Mouse (Mus musculus) liver, adult 2 months (tissue): ENCODE data around the gene Ntn3. TPM values are rescaled to one million over a fixed set of nuclear protein-coding genes. Genes with fewer than 3 reads are reported as not detected.

Source experiments
- DNase-seq: peaks from one replicate; pipeline ENCODE4 v3.0.0-alpha.2; 2011; ENCODE audit warnings: low read depth, low spot score; ENCODE audit errors: extremely low read depth
- H3K27ac ChIP-seq: fragments of 200-500 bp; replicated peaks from 2 replicates; pipeline ENCODE4 v1.5.1; 2012; ENCODE audit warnings: low read depth, mild to moderate bottlenecking, control low read depth, inconsistent platforms, low read length; ENCODE audit not compliant: insufficient read depth
- H3K27me3 ChIP-seq: fragments of 200-500 bp; 2 replicates; pipeline ENCODE4 v1.6.1; 2012; ENCODE audit warnings: mild to moderate bottlenecking, moderate library complexity, low read length, inconsistent platforms; ENCODE audit not compliant: control insufficient read depth, insufficient read depth
- H3K36me3 ChIP-seq: fragments of 200-500 bp; 2 replicates; pipeline ENCODE4 v1.6.1; 2012; ENCODE audit warnings: low read length, inconsistent platforms; ENCODE audit not compliant: control insufficient read depth, insufficient read depth
- H3K4me1 ChIP-seq: fragments of 200-500 bp; 2 replicates; pipeline ENCODE4 v1.6.1; 2011; ENCODE audit warnings: low read length; ENCODE audit not compliant: control insufficient read depth, insufficient read depth
- H3K4me3 ChIP-seq: fragments of 200-500 bp; 2 replicates; pipeline ENCODE4 v1.5.1; 2011; ENCODE audit warnings: low read depth, mild to moderate bottlenecking, control low read depth, low read length, moderate library complexity; ENCODE audit not compliant: insufficient read depth
- H3K79me2 ChIP-seq: fragments of 200-500 bp; 2 replicates; pipeline ENCODE4 v1.6.1; 2012; ENCODE audit warnings: inconsistent platforms, mild to moderate bottlenecking, low read length, moderate library complexity; ENCODE audit not compliant: control insufficient read depth, insufficient read depth
- H3K9ac ChIP-seq: fragments of 200-500 bp; 2 replicates; pipeline ENCODE4 v1.6.1; 2012; ENCODE audit warnings: low read depth, mild to moderate bottlenecking, control low read depth, inconsistent platforms, low read length
- CTCF ChIP-seq: fragments of 200-500 bp; IDR thresholded peaks from 2 replicates; pipeline ENCODE4 v1.5.1; 2011; ENCODE audit warnings: low read depth, low read length, control low read depth
- POLR2A ChIP-seq: fragments of 200-500 bp; IDR thresholded peaks from 2 replicates; pipeline ENCODE4 v1.6.1; 2011; ENCODE audit warnings: low read length, control low read depth; ENCODE audit not compliant: insufficient read depth; ENCODE audit errors: extremely low read depth
- WGBS: fragments of 180-500 bp; shearing (Covaris S2); methylation state at CpG from one replicate; pipeline ENCODE4 v1.1.7; 2018; 5-methylcytosine and 5-hydroxymethylcytosine counted together
- polyA plus RNA-seq: library from polyadenylated mRNA; depleted of rRNA; stranded (reverse); fragments of >200 nt; gene quantifications from 2 replicates; pipeline ENCODE4 v1.2.3, GENCODE M21; 2012; rRNA removed
- total RNA-seq: library from RNA; depleted of rRNA; stranded (reverse); fragments of >200 nt; gene quantifications from 2 replicates; pipeline ENCODE4 v1.2.3, GENCODE M21; 2014; rRNA removed

The Ntn3 gene
- total and polyA plus RNA-seq, 2 experiments, result 2.3 to 7.4 TPM

DNA sequence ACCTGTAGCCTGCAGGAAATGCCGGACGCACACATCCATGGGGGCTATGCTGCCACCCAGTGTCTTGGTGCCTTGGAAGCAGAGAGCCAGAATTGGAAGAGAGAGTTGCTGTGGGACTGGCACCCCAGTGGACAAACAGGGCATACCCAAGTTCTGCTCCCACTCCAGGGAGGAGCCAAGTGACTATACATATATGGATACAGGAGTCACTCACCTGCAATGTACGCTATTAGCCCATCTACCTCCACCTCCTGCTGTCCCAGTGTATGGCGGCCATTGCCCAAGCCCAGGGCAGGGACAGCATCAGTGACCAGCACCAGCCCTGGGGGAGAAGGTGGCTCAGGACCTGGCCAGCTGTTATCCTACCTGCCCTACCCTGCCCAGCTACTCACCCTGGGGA lies 51.8 kb downstream of the Ntn3 start:
- H3K79me2 ChIP-seq, result no peaks in the 10 kb centered on the region; the same call in 1 of the 2 replicates
- H3K9ac ChIP-seq, result no peak overlapping the region
- H3K4me1 ChIP-seq, result peaks cover 2% of the 10 kb centered on the region; the same call in 1 of the 2 replicates
- peaks cover 6% of the 10 kb centered on the region; the same call in 1 of the 2 replicates for H3K36me3 ChIP-seq
- no peak for DNase-seq
- 94% methylated on average over 4 of the region's 4 CpGs for WGBS
- no peak overlapping the region for H3K27ac ChIP-seq
- H3K27me3 ChIP-seq, result no peaks in the 10 kb centered on the region
- H3K4me3 ChIP-seq, result no peak overlapping the region
- TF ChIP-seq POLR2A, result no peak
- TF ChIP-seq CTCF, result no peak

DNA sequence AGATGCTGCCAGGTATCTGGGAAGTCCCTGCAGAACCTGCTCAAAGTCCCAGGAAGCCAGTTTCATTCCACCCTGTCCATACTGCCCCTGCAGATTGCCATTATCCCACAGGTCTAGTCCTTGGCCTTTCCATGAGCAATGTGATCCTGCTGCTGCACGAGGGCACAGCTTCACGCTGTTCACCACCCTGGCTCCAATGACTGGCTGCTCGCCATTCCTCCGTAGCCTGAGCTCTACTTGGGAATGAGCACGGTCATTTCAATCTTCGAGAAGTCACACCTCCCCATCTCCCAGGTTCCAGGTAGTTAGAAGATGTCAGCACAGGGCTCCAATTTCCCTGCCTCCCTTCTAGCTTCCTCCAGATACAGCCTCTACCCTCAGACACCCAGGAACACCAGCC lies 52.2 kb downstream of the Ntn3 start:
- Histone ChIP-seq H3K27ac (no peak overlapping the region), H3K9ac (no peak overlapping the region), H3K4me3 (no peak overlapping the region), H3K79me2 (no peaks in the 10 kb centered on the region; the same call in 1 of the 2 replicates), H3K27me3 (no peaks in the 10 kb centered on the region), H3K36me3 (peaks cover 6% of the 10 kb centered on the region; the same call in 1 of the 2 replicates), H3K4me1 (0 out of 2 replicates have a peak, but pooled peaks cover 2% of the 10 kb centered on the region)
- DNase-seq, result no peak
- no peak for TF ChIP-seq CTCF
- TF ChIP-seq POLR2A, result no peak
- 97% methylated on average over 6 of the region's 6 CpGs for WGBS

DNA sequence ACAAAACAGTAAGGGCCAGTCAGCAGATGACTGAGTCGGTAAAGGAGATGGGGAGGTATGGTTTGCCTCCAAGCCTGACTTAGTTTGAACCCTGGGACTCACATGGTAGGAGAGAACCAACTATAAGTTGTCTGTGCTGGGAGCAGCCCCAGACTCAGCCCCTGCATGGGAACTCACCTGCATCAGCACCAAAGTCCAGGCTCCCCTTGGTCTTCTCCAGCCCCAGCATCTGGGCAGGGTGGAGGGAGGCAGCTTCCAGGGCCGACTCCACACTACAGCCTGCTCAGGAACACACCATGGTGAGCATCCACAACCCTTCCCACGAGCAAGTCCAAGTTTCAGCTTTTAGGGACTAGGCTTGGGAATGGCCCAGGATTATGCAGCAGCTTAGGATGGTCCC lies 52.9 kb downstream of the Ntn3 start:
- Histone ChIP-seq H3K27me3 (no peaks in the 10 kb centered on the region), H3K36me3 (peaks cover 6% of the 10 kb centered on the region; the same call in 1 of the 2 replicates), H3K79me2 (no peaks in the 10 kb centered on the region), H3K9ac (no peak overlapping the region), H3K27ac (no peak overlapping the region), H3K4me1 (0 out of 2 replicates have a peak, but pooled peaks cover 5% of the 10 kb centered on the region), H3K4me3 (no peak overlapping the region)
- WGBS, result 93% methylated on average over 3 of the region's 3 CpGs
- TF ChIP-seq POLR2A, result no peak
- no peak for TF ChIP-seq CTCF
- no peak for DNase-seq

DNA sequence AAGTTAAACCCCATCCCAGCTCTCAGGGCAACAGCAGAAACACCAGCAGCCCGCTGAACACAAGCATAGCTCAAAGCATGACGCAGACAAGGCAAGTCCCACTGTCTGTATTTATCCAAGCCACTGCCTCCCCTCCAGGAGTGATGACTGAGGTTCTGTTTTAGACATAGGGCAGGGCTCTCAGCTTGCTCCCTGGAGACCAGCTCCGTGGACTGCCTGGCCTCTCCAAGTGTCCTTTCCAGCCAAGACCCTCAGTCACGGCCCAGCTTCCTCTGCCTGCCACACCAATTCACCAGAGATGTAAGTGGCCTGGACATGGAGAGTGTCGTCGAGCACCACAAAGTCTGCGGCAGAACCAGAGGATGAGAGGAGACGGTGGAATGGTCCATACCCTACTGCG lies 53.6 kb downstream of the Ntn3 start:
- H3K27ac ChIP-seq, result no peak overlapping the region
- H3K79me2 ChIP-seq, result no peaks in the 10 kb centered on the region
- 0 out of 2 replicates have a peak, but pooled peaks cover 5% of the 10 kb centered on the region for H3K4me1 ChIP-seq
- H3K27me3 ChIP-seq, result no peaks in the 10 kb centered on the region
- no peak overlapping the region for H3K4me3 ChIP-seq
- H3K9ac ChIP-seq, result no peak overlapping the region
- 96% methylated on average over 9 of the region's 9 CpGs for WGBS
- TF ChIP-seq CTCF (no peak), POLR2A (no peak)
- DNase-seq, result no peak
- peaks cover 6% of the 10 kb centered on the region; the same call in 1 of the 2 replicates for H3K36me3 ChIP-seq

DNA sequence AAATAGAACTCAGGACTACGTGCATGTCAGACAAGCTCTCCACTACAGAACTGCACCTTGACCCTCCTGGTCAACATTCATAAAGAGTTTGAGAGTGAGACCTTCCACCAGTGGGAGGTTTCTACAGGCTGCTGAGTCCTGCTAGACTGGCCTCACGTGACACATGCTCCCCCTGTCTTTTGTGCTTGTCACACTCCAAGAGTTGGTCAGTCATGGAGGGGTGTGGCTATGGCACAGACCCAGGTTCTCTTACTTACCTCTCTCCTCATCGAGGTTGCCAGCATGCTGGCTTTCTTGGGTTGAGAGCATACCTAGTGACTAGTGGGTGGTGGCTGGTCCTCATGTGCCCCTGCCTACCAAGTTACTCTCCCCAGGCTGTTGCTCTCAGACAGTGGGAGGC lies 54.9 kb downstream of the Ntn3 start:
- TF ChIP-seq CTCF (no peak), POLR2A (no peak)
- Histone ChIP-seq H3K4me3 (no peak overlapping the region), H3K27ac (no peak overlapping the region), H3K4me1 (0 out of 2 replicates have a peak, but pooled peaks cover 5% of the 10 kb centered on the region), H3K79me2 (no peaks in the 10 kb centered on the region), H3K9ac (no peak overlapping the region), H3K27me3 (no peaks in the 10 kb centered on the region), H3K36me3 (peaks cover 6% of the 10 kb centered on the region; the same call in 1 of the 2 replicates)
- no peak for DNase-seq
- WGBS, result 42% methylated on average over 3 of the region's 3 CpGs

Other genes with a start within 250 kb of the Ntn3 start
- 0.13 and 0.18 TPM in 2 replicates for gene Prss30, start 229.0 kb downstream of the Ntn3 start, total RNA-seq
- gene Prss30, start 229.0 kb downstream of the Ntn3 start, polyA plus RNA-seq, result 0.16 TPM in 2 replicates
- not detected in 2 replicates for gene Prss22, start 211.4 kb downstream of the Ntn3 start, total RNA-seq
- gene Prss22, start 211.4 kb downstream of the Ntn3 start, polyA plus RNA-seq, result not detected in 2 replicates
- gene Prss27, start 171.4 kb downstream of the Ntn3 start, total RNA-seq, result not detected in 2 replicates
- gene Prss27, start 171.4 kb downstream of the Ntn3 start, polyA plus RNA-seq, result not detected in 2 replicates
- gene Kctd5, start 136.0 kb downstream of the Ntn3 start, total RNA-seq, result 4.5 and 4.6 TPM in 2 replicates
- 4.6 and 6.0 TPM in 2 replicates for gene Kctd5, start 136.0 kb downstream of the Ntn3 start, polyA plus RNA-seq
- gene Pdpk1, start 58.6 kb downstream of the Ntn3 start, total RNA-seq, result 19.7 and 23.6 TPM in 2 replicates
- 8.6 and 10.2 TPM in 2 replicates for gene Pdpk1, start 58.6 kb downstream of the Ntn3 start, polyA plus RNA-seq
- gene Amdhd2, start 45.8 kb downstream of the Ntn3 start, total RNA-seq, result 19.3 and 23.8 TPM in 2 replicates
- 26.7 and 35.4 TPM in 2 replicates for gene Amdhd2, start 45.8 kb downstream of the Ntn3 start, polyA plus RNA-seq
- 40.0 and 68.4 TPM in 2 replicates for gene Atp6v0c, start 39.8 kb downstream of the Ntn3 start, total RNA-seq
- gene Atp6v0c, start 39.8 kb downstream of the Ntn3 start, polyA plus RNA-seq, result 625 and 644 TPM in 2 replicates
- 13.3 and 22.2 TPM in 2 replicates for gene Tbc1d24, start 4.0 kb downstream of the Ntn3 start, total RNA-seq
- gene Tbc1d24, start 4.0 kb downstream of the Ntn3 start, polyA plus RNA-seq, result 23.6 and 31.5 TPM in 2 replicates
- 44.1 and 53.2 TPM in 2 replicates for gene Tedc2, start 11.3 kb upstream of the Ntn3 start, total RNA-seq
- 61.4 and 78.0 TPM in 2 replicates for gene Tedc2, start 11.3 kb upstream of the Ntn3 start, polyA plus RNA-seq
- gene Ccnf, start 42.0 kb upstream of the Ntn3 start, total RNA-seq, result 3.0 and 3.5 TPM in 2 replicates
- gene Ccnf, start 42.0 kb upstream of the Ntn3 start, polyA plus RNA-seq, result 5.5 and 6.5 TPM in 2 replicates
- not detected in 2 replicates for gene Abca17, start 141.5 kb upstream of the Ntn3 start, total RNA-seq
- gene Abca17, start 141.5 kb upstream of the Ntn3 start, polyA plus RNA-seq, result 0.02 TPM in 1 of 2 replicates, not detected in the other
- 36.0 and 46.1 TPM in 2 replicates for gene Abca3, start 142.4 kb upstream of the Ntn3 start, total RNA-seq
- 70.0 and 76.6 TPM in 2 replicates for gene Abca3, start 142.4 kb upstream of the Ntn3 start, polyA plus RNA-seq
- 17.3 and 20.7 TPM in 2 replicates for gene Rnps1, start 205.0 kb upstream of the Ntn3 start, total RNA-seq
- 32.7 and 37.6 TPM in 2 replicates for gene Rnps1, start 205.0 kb upstream of the Ntn3 start, polyA plus RNA-seq
- 176 and 218 TPM in 2 replicates for gene Eci1, start 217.1 kb upstream of the Ntn3 start, total RNA-seq
- 249 and 286 TPM in 2 replicates for gene Eci1, start 217.1 kb upstream of the Ntn3 start, polyA plus RNA-seq
- gene Dnase1l2, start 233.6 kb upstream of the Ntn3 start, total RNA-seq, result 0.74 and 1.2 TPM in 2 replicates
- gene Dnase1l2, start 233.6 kb upstream of the Ntn3 start, polyA plus RNA-seq, result 1.7 and 2.4 TPM in 2 replicates